Mouse (Mus musculus) ES-E14 (cell line): Measurements from ENCODE around the gene Znrd1. TPM values are rescaled to one million over a fixed set of nuclear protein-coding genes. Genes with fewer than 3 reads are reported as not detected.
A peak's percentile ranks its signal among the peaks of the same experiment; 100 is the strongest.
"Not testable (repeated sequence)": the region's sequence is repeated elsewhere in the genome, so short reads cannot be mapped to it uniquely, and the experiment has no call there.

ENCODE experiments used
- DNase-seq: peaks from one replicate; pipeline ENCODE4 v3.0.0-alpha.2; 2013; ENCODE audit warnings: low read depth, low spot score
- H3K27ac ChIP-seq: 2 replicates; pipeline ENCODE4 v1.5.1; 2012; ENCODE audit warnings: low read depth, mild to moderate bottlenecking, low read length, moderate library complexity, mixed read lengths; ENCODE audit not compliant: poor library complexity, insufficient read depth, severe bottlenecking
- H3K36me3 ChIP-seq: 2 replicates; pipeline ENCODE4 v1.6.1; 2012; ENCODE audit warnings: mild to moderate bottlenecking, low read length, moderate library complexity, mixed read lengths; ENCODE audit not compliant: control insufficient read depth, poor library complexity, insufficient read depth, severe bottlenecking
- H3K4me1 ChIP-seq, 2 experiments: fragments of 150-350 bp in 1 of 2; sonication (generic) in 1 of 2; 2 replicates each; pipeline ENCODE4 v1.6.1; 2012; ENCODE audit warnings: low read length in 2 of 2, mild to moderate bottlenecking in 1 of 2, mixed read lengths in 1 of 2; ENCODE audit not compliant: control insufficient read depth in 2 of 2, insufficient read depth in 2 of 2, poor library complexity in 1 of 2
- H3K4me3 ChIP-seq, 2 experiments: fragments of 150-350 bp in 1 of 2; sonication (generic) in 1 of 2; 2 replicates each; pipeline ENCODE4 v1.5.1; 2012; ENCODE audit warnings: low read length in 2 of 2, low read depth in 1 of 2, mild to moderate bottlenecking in 1 of 2, mixed read lengths in 1 of 2; ENCODE audit not compliant: insufficient read depth in 1 of 2, poor library complexity in 1 of 2, severe bottlenecking in 1 of 2
- H3K9ac ChIP-seq: 2 replicates; pipeline ENCODE4 v1.6.1; 2012; ENCODE audit warnings: low read depth, mild to moderate bottlenecking, low read length, mixed read lengths; ENCODE audit not compliant: poor library complexity, insufficient read depth, severe bottlenecking
- H3K9me3 ChIP-seq: fragments of 150-350 bp; sonication (generic); 2 replicates; pipeline ENCODE4 v1.6.1; 2012; ENCODE audit warnings: low read depth, mild to moderate bottlenecking, low read length; ENCODE audit not compliant: control insufficient read depth, insufficient read depth
- CHD2 ChIP-seq: IDR thresholded peaks from 2 replicates; pipeline ENCODE4 v1.6.1; 2014; ENCODE audit warnings: mild to moderate bottlenecking, low read depth, low read length, inconsistent platforms
- HCFC1 ChIP-seq: IDR thresholded peaks from 2 replicates; pipeline ENCODE4 v1.6.1; 2012; ENCODE audit warnings: low read length, inconsistent platforms, borderline replicate concordance; ENCODE audit not compliant: insufficient read depth
- MAFK ChIP-seq: IDR thresholded peaks from 2 replicates; pipeline ENCODE4 v1.6.1; 2014; ENCODE audit warnings: mild to moderate bottlenecking, low read depth, low read length, inconsistent platforms; ENCODE audit not compliant: insufficient read depth
- ZC3H11A ChIP-seq: IDR thresholded peaks from 2 replicates; pipeline ENCODE4 v1.6.1; 2012; ENCODE audit warnings: low read depth, mild to moderate bottlenecking, inconsistent platforms, low read length, borderline replicate concordance
- ZNF384 ChIP-seq: IDR thresholded peaks from 2 replicates; pipeline ENCODE4 v1.6.1; 2012; ENCODE audit warnings: low read depth, low read length, inconsistent platforms
- in situ Hi-C, 2 experiments: fragments of 600-800 bp; cut with MboI; formaldehyde crosslinking; loops; one replicate each; pipeline ENCODE4 v1.15.1; 2025; ENCODE audit warnings: low sequenced_read_pairs in 2 of 2, inconsistent platforms in 1 of 2; ENCODE audit not compliant: unreplicated experiment in 2 of 2
- total RNA-seq: library from RNA; depleted of rRNA; stranded (reverse); fragments of 300-350 nt; gene quantifications from 2 replicates; pipeline ENCODE4 v1.2.3, GENCODE M21; 2012

Gene Znrd1
- total RNA-seq, 1 experiment = 81.0 TPM

GRCm38 (mm10) chr17:36993770-36994325, 35.5 kb upstream of the Znrd1 start:
- peaks cover 17 to 26% of the 10 kb centered on the region in 2 experiments for H3K4me1 ChIP-seq
- H3K9ac ChIP-seq = peak overlapping the region; percentile 75; the same call in 1 of the 2 replicates
- H3K36me3 ChIP-seq = no peaks in the 10 kb centered on the region
- no peaks in the 10 kb centered on the region for H3K9me3 ChIP-seq
- peak overlapping the region in 1 of 2 experiments; percentile 53; a peak in 2 of 4 replicates for H3K4me3 ChIP-seq
- TF ChIP-seq MAFK (no peak), ZNF384 (no peak), CHD2 (no peak), ZC3H11A (no peak), HCFC1 (no peak)
- peak overlapping the region; percentile 96; the same call in 1 of the 2 replicates for H3K27ac ChIP-seq
- DNase-seq = no peak
- in situ Hi-C loops = no loop called here

- H3K4me1 ChIP-seq = peaks cover 19 to 24% of the 10 kb centered on the region in 2 experiments
- in situ Hi-C loops = no loop called here
- H3K27ac ChIP-seq = peak overlapping the region; percentile 12; the same call in 1 of the 2 replicates
- H3K36me3 ChIP-seq = no peaks in the 10 kb centered on the region; the same call in 1 of the 2 replicates
- H3K4me3 ChIP-seq = no peak overlapping the region
- TF ChIP-seq HCFC1 (no peak), ZNF384 (no peak), ZC3H11A (no peak)
- no peak for DNase-seq
- no peaks in the 10 kb centered on the region for H3K9me3 ChIP-seq
- H3K9ac ChIP-seq = no peak overlapping the region; the same call in 1 of the 2 replicates
Measured at GRCm38 (mm10) chr17:36992336-36993104, 34.2 kb upstream of the Znrd1 start.

GRCm38 (mm10) chr17:36990630-36991029, 32.3 kb upstream of the Znrd1 start:
- in situ Hi-C loops = not testable (repeated sequence)

GRCm38 (mm10) chr17:36989437-36989836, 31.1 kb upstream of the Znrd1 start, which contains the start of gene H2-M5:
Gene H2-M5 (minus strand): TSS chr17:36989537.
- in situ Hi-C loops = no loop called here
- Histone ChIP-seq H3K27ac (peak within 1 kb of the TSS; percentile 75), H3K4me3 (peak within 1 kb of the TSS; percentile 69 to 81), H3K4me1 (peaks cover 8 to 23% of the 10 kb centered on the region in 2 experiments; a peak in 3 of 4 replicates), H3K9ac (peak within 1 kb of the TSS; percentile 83), H3K9me3 (no peaks in the 10 kb centered on the region), H3K36me3 (peaks cover 3% of the 10 kb centered on the region; the same call in 1 of the 2 replicates)
- TF ChIP-seq ZNF384 (no peak), MAFK (no peak), HCFC1 (no peak), CHD2 (no peak), ZC3H11A (no peak)
- DNase-seq = no peak

More at GRCm38 (mm10) chr17:36990630-36991029, 32.3 kb upstream of the Znrd1 start:
- not testable (repeated sequence) for H3K9me3 ChIP-seq, H3K9ac ChIP-seq, H3K4me3 ChIP-seq, DNase-seq, H3K27ac ChIP-seq, H3K36me3 ChIP-seq
- peaks cover 14 to 22% of the 10 kb centered on the region in 2 experiments for H3K4me1 ChIP-seq
